Mouse (Mus musculus): ENCODE data around the gene Ccdc159. TPM values are rescaled to one million over a fixed set of nuclear protein-coding genes. Genes with fewer than 3 reads are reported as not detected.
A peak's percentile ranks its signal among the peaks of the same experiment; 100 is the strongest.

Gene Ccdc159
- polyA plus RNA-seq, 1 experiment from 2014 or later, result 9.8 TPM

GRCm38 (mm10) chr9:21943046-21943445 is 15.8 kb downstream of the Ccdc159 start:
- H3K4me2 ChIP-seq (ENCODE audit: low read length), result no peak overlapping the region
- H3K27me3 ChIP-seq (replicated peaks; ENCODE audit: control insufficient read depth, insufficient read depth, low read length), result no peaks in the 10 kb centered on the region
- 70% methylated on average over 12 of the region's 12 CpGs for WGBS
- no peaks in the 10 kb centered on the region for H3K9me3 ChIP-seq (ENCODE audit: control insufficient read depth, low read length)
- ATAC-seq, result no peak
- H3K36me3 ChIP-seq (ENCODE audit: control insufficient read depth, insufficient read depth, low read length), result peaks cover 23% of the 10 kb centered on the region
- no peak overlapping the region for H3K9ac ChIP-seq (ENCODE audit: low read depth, low read length)
- H3K27ac ChIP-seq (ENCODE audit: low read depth, low read length), result no peak overlapping the region
- peaks cover 9% of the 10 kb centered on the region for H3K4me1 ChIP-seq (ENCODE audit: control insufficient read depth, insufficient read depth, low read depth, low read length)
- no peak overlapping the region for H3K4me3 ChIP-seq (ENCODE audit: low read length)

DNA sequence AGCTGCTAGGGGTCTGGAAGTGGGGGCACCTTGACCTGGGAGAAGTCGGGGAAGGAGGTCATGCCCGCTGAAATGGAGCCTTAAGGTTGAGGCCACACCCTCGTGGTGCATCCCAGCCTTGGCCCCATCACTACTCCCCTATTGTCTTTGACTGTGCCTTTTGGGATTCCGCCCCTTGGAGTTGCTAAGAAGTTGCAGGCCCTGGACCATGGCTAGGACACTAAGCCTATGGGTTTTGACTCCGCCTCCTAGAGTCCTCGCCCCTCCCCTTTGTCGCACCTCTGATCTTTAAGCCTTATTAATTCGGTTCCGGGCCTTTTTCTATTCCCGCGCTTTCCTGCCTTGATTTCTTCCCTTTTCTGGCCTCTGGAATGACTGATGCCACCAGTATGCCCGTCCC is 16.4 kb downstream of the Ccdc159 start:
- no peak for ATAC-seq
- no peak overlapping the region for H3K4me3 ChIP-seq (ENCODE audit: low read length)
- H3K36me3 ChIP-seq (ENCODE audit: control insufficient read depth, insufficient read depth, low read length), result peaks cover 25% of the 10 kb centered on the region
- WGBS, result 52% methylated on average over 12 of the region's 12 CpGs
- H3K4me2 ChIP-seq (ENCODE audit: low read length), result no peak overlapping the region
- no peak overlapping the region for H3K9ac ChIP-seq (ENCODE audit: low read depth, low read length)
- peaks cover 3% of the 10 kb centered on the region for H3K4me1 ChIP-seq (ENCODE audit: control insufficient read depth, insufficient read depth, low read depth, low read length)
- no peaks in the 10 kb centered on the region for H3K9me3 ChIP-seq (ENCODE audit: control insufficient read depth, low read length)
- H3K27me3 ChIP-seq (replicated peaks; ENCODE audit: control insufficient read depth, insufficient read depth, low read length), result no peaks in the 10 kb centered on the region
- H3K27ac ChIP-seq (ENCODE audit: low read depth, low read length), result no peak overlapping the region

- 21% methylated on average over 23 of the region's 23 CpGs for WGBS
- H3K36me3 ChIP-seq (ENCODE audit: control insufficient read depth, insufficient read depth, low read length), result peaks cover 25% of the 10 kb centered on the region
Observed at GRCm38 (mm10) chr9:21944267-21944666, 17.0 kb downstream of the Ccdc159 start.

GRCm38 (mm10) chr9:21947540-21948130 is 20.4 kb downstream of the Ccdc159 start:
- no peak overlapping the region for H3K4me2 ChIP-seq (ENCODE audit: low read length)
- H3K4me3 ChIP-seq (ENCODE audit: low read length), result no peak overlapping the region
- peaks cover 13% of the 10 kb centered on the region; the same call in 1 of the 2 replicates for H3K36me3 ChIP-seq (ENCODE audit: control insufficient read depth, insufficient read depth, low read length)
- no peak overlapping the region for H3K9ac ChIP-seq (ENCODE audit: low read depth, low read length)
- no peaks in the 10 kb centered on the region for H3K9me3 ChIP-seq (ENCODE audit: control insufficient read depth, low read length)
- no peaks in the 10 kb centered on the region for H3K27me3 ChIP-seq (replicated peaks; ENCODE audit: control insufficient read depth, insufficient read depth, low read length)
- H3K4me1 ChIP-seq (ENCODE audit: control insufficient read depth, insufficient read depth, low read depth, low read length), result no peaks in the 10 kb centered on the region
- ATAC-seq, result no peak
- WGBS, result 12% methylated on average over 28 of the region's 28 CpGs
- H3K27ac ChIP-seq (ENCODE audit: low read depth, low read length), result no peak overlapping the region

More at GRCm38 (mm10) chr9:21944267-21944666, 17.0 kb downstream of the Ccdc159 start:
- H3K4me3 ChIP-seq (ENCODE audit: low read length), result no peak overlapping the region
- no peaks in the 10 kb centered on the region for H3K27me3 ChIP-seq (replicated peaks; ENCODE audit: control insufficient read depth, insufficient read depth, low read length)
- H3K4me1 ChIP-seq (ENCODE audit: control insufficient read depth, insufficient read depth, low read depth, low read length), result peaks cover under 1% of the 10 kb centered on the region; the same call in 1 of the 2 replicates
- H3K9me3 ChIP-seq (ENCODE audit: control insufficient read depth, low read length), result no peaks in the 10 kb centered on the region
- H3K27ac ChIP-seq (ENCODE audit: low read depth, low read length), result no peak overlapping the region
- no peak overlapping the region for H3K9ac ChIP-seq (ENCODE audit: low read depth, low read length)
- no peak overlapping the region for H3K4me2 ChIP-seq (ENCODE audit: low read length)
- ATAC-seq, result no peak

GRCm38 (mm10) chr9:21948146-21948545 is 20.9 kb downstream of the Ccdc159 start:
- Histone ChIP-seq H3K27ac (ENCODE audit: low read depth, low read length) (no peak overlapping the region), H3K9me3 (ENCODE audit: control insufficient read depth, low read length) (no peaks in the 10 kb centered on the region), H3K27me3 (replicated peaks; ENCODE audit: control insufficient read depth, insufficient read depth, low read length) (no peaks in the 10 kb centered on the region), H3K9ac (ENCODE audit: low read depth, low read length) (no peak overlapping the region), H3K4me2 (ENCODE audit: low read length) (no peak overlapping the region), H3K4me3 (ENCODE audit: low read length) (no peak overlapping the region), H3K4me1 (ENCODE audit: control insufficient read depth, insufficient read depth, low read depth, low read length) (no peaks in the 10 kb centered on the region), H3K36me3 (ENCODE audit: control insufficient read depth, insufficient read depth, low read length) (peaks cover 13% of the 10 kb centered on the region; the same call in 1 of the 2 replicates)
- no peak for ATAC-seq
- 52% methylated on average over 8 of the region's 8 CpGs for WGBS

DNA sequence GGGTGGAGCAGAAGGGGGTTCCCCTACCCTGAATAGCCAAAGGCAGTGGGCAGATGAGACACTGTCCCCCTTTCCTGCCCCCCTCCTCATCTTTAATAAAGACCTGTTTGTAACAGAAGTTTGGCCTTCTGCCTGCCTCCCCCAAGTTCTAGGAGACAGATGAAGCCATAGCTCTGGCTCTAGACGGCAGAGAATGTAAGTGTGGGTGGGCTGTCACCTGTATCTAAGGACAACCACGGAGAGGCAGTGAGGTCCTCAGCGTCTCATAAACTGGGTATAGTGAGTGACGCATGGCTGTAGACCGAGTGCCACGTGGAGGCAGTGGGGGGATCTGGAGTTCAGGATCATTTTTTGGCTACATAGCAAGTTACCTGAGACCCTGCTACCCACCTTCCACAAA is 21.5 kb downstream of the Ccdc159 start:
- H3K9me3 ChIP-seq (ENCODE audit: control insufficient read depth, low read length), result no peaks in the 10 kb centered on the region
- WGBS, result 66% methylated on average over 6 of the region's 6 CpGs
- no peaks in the 10 kb centered on the region for H3K27me3 ChIP-seq (replicated peaks; ENCODE audit: control insufficient read depth, insufficient read depth, low read length)
- H3K36me3 ChIP-seq (ENCODE audit: control insufficient read depth, insufficient read depth, low read length), result peaks cover 13% of the 10 kb centered on the region; the same call in 1 of the 2 replicates
- no peak for ATAC-seq
- H3K4me2 ChIP-seq (ENCODE audit: low read length), result no peak overlapping the region
- H3K27ac ChIP-seq (ENCODE audit: low read depth, low read length), result no peak overlapping the region
- H3K4me1 ChIP-seq (ENCODE audit: control insufficient read depth, insufficient read depth, low read depth, low read length), result no peaks in the 10 kb centered on the region
- no peak overlapping the region for H3K4me3 ChIP-seq (ENCODE audit: low read length)
- no peak overlapping the region for H3K9ac ChIP-seq (ENCODE audit: low read depth, low read length)

- Histone ChIP-seq H3K9me3 (ENCODE audit: control insufficient read depth, low read length) (no peaks in the 10 kb centered on the region), H3K9ac (ENCODE audit: low read depth, low read length) (no peak overlapping the region), H3K27ac (ENCODE audit: low read depth, low read length) (no peak overlapping the region), H3K4me3 (ENCODE audit: low read length) (no peak overlapping the region), H3K4me2 (ENCODE audit: low read length) (no peak overlapping the region), H3K36me3 (ENCODE audit: control insufficient read depth, insufficient read depth, low read length) (peaks cover 13% of the 10 kb centered on the region; the same call in 1 of the 2 replicates), H3K27me3 (replicated peaks; ENCODE audit: control insufficient read depth, insufficient read depth, low read length) (no peaks in the 10 kb centered on the region), H3K4me1 (ENCODE audit: control insufficient read depth, insufficient read depth, low read depth, low read length) (peaks cover 3% of the 10 kb centered on the region; the same call in 1 of the 2 replicates)
- 21% methylated on average over 11 of the region's 11 CpGs for WGBS
- no peak for ATAC-seq
Observed at GRCm38 (mm10) chr9:21950322-21950721, 23.1 kb downstream of the Ccdc159 start.

GRCm38 (mm10) chr9:21951977-21952376 is 24.7 kb downstream of the Ccdc159 start:
- no peak overlapping the region for H3K4me3 ChIP-seq (ENCODE audit: low read length)
- H3K4me2 ChIP-seq (ENCODE audit: low read length), result no peak overlapping the region
- H3K9ac ChIP-seq (ENCODE audit: low read depth, low read length), result no peak overlapping the region
- no peaks in the 10 kb centered on the region for H3K27me3 ChIP-seq (replicated peaks; ENCODE audit: control insufficient read depth, insufficient read depth, low read length)
- H3K36me3 ChIP-seq (ENCODE audit: control insufficient read depth, insufficient read depth, low read length), result peaks cover 8% of the 10 kb centered on the region; the same call in 1 of the 2 replicates
- 85% methylated on average over 3 of the region's 3 CpGs for WGBS
- H3K4me1 ChIP-seq (ENCODE audit: control insufficient read depth, insufficient read depth, low read depth, low read length), result peaks cover 8% of the 10 kb centered on the region
- no peaks in the 10 kb centered on the region for H3K9me3 ChIP-seq (ENCODE audit: control insufficient read depth, low read length)
- no peak overlapping the region for H3K27ac ChIP-seq (ENCODE audit: low read depth, low read length)
- no peak for ATAC-seq

DNA sequence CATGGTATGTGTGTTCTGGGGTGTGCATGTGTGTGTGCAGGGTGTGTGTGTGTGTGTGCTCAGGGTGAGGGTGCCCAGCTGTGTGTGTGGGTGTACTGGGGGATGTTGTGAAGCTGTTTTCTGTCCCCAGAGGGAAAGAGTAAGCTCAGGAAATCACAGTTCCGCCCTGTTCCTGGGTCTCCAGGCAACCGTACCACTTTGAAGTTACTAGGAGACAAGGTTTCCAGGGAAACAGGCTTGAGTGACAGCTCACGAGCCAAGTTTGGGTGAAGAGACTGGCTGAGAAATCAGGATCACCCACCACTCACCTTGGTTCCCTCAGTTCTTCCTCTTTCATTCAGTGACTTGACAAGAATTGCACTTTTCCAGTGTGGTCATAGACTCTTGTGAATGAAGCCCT is 26.3 kb downstream of the Ccdc159 start:
- Histone ChIP-seq H3K4me3 (ENCODE audit: low read length) (no peak overlapping the region), H3K27ac (ENCODE audit: low read depth, low read length) (peak overlapping the region; percentile 23; the same call in 1 of the 2 replicates), H3K4me1 (ENCODE audit: control insufficient read depth, insufficient read depth, low read depth, low read length) (peaks cover 8% of the 10 kb centered on the region), H3K9me3 (ENCODE audit: control insufficient read depth, low read length) (no peaks in the 10 kb centered on the region), H3K4me2 (ENCODE audit: low read length) (no peak overlapping the region), H3K9ac (ENCODE audit: low read depth, low read length) (no peak overlapping the region), H3K27me3 (replicated peaks; ENCODE audit: control insufficient read depth, insufficient read depth, low read length) (no peaks in the 10 kb centered on the region), H3K36me3 (ENCODE audit: control insufficient read depth, insufficient read depth, low read length) (no peaks in the 10 kb centered on the region)
- 10% methylated on average over 3 of the region's 3 CpGs for WGBS
- ATAC-seq, result no peak
